Mouse (Mus musculus): Measurements from ENCODE around the gene Fnip2.

DNA sequence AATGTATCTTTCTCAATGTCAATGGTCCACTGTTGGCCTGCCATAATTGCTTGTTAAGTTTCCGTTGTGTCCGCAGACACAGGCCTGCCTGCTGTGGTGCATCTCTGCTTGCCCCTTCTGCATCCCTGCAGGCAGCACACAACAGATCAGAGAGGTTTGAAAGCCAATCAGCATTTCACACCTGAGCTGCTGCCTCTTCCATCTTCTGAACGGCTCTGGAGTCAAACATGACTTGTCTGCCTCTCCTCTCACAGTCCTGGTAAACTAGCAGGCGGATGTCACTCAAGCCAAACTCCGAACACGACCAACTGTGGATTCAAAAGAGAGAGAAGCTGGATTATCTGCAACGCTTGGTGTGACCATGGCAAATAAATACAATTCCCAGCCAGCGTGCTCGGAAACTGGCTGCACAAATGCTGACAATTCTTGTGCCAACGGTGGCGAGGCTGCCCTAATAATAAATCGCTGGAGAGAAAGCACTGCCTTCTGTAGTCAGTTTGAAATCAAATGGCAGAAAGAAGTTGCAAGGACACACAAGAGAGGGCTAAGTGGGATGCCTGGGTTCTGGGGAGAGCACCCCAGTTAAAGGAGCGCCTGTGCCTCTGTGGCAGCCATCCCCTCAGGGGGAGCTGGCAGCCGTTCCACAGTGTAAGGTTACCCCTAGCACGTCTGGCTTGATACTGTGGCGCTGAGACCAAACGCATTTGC is 49.6 kb downstream of the Fnip2 start:
- no peak for TF ChIP-seq CTCF (IDR thresholded peaks at IDR 0.05; ENCODE audit: low read depth, low read length)
- no peak for TF ChIP-seq POLR2A (IDR thresholded peaks at IDR 0.05; ENCODE audit: insufficient read depth, low read length)
- no peak for TF ChIP-seq EP300 (IDR thresholded peaks at IDR 0.05; ENCODE audit: insufficient read depth, low read depth, low read length)
